Mouse (Mus musculus) brown adipose tissue, adult 24 weeks (tissue): ENCODE data around the gene Klhl12. TPM values are rescaled to one million over a fixed set of nuclear protein-coding genes. Genes with fewer than 3 reads are reported as not detected.

Experiments used
- polyA plus RNA-seq: library from polyadenylated mRNA; stranded (reverse); fragments of >200 nt; gene quantifications from 2 replicates; pipeline ENCODE4 v1.2.4, GENCODE M21; 2012; ENCODE audit not compliant: missing spikeins, insufficient read depth, insufficient read length

Klhl12 gene
- polyA plus RNA-seq, 1 experiment = 7.0 TPM

Other genes with a start within 250 kb of the Klhl12 start
- 41.1 and 67.9 TPM in 2 replicates for gene Adora1, start 220.1 kb upstream of the Klhl12 start, polyA plus RNA-seq
- gene Myog, start 165.5 kb upstream of the Klhl12 start, polyA plus RNA-seq = not detected in 2 replicates
- gene Ppfia4, start 122.6 kb upstream of the Klhl12 start, polyA plus RNA-seq = 1.7 TPM in 1 of 2 replicates, not detected in the other
- gene Tmem183a, start 93.6 kb upstream of the Klhl12 start, polyA plus RNA-seq = 20.2 and 20.8 TPM in 2 replicates
- not detected in 2 replicates for gene 4933406M09Rik, start 69.6 kb upstream of the Klhl12 start, polyA plus RNA-seq
- gene Cyb5r1, start 50.0 kb upstream of the Klhl12 start, polyA plus RNA-seq = 21.2 and 26.5 TPM in 2 replicates
- gene Adipor1, start 40.2 kb upstream of the Klhl12 start, polyA plus RNA-seq = 94.9 and 119 TPM in 2 replicates
- 24.7 and 25.4 TPM in 2 replicates for gene Rabif, start 39.1 kb downstream of the Klhl12 start, polyA plus RNA-seq
- not detected in 2 replicates for gene Mgat4e, start 94.2 kb downstream of the Klhl12 start, polyA plus RNA-seq
- 6.8 and 8.9 TPM in 2 replicates for gene Kdm5b, start 104.6 kb downstream of the Klhl12 start, polyA plus RNA-seq
- not detected in 2 replicates for gene Syt2, start 191.1 kb downstream of the Klhl12 start, polyA plus RNA-seq